Mouse (Mus musculus) spleen, postnatal 10 days (tissue): ENCODE results near the gene Gsdma3.
"Not testable (repeated sequence)": the region's sequence is repeated elsewhere in the genome, so short reads cannot be mapped to it uniquely, and the experiment has no call there.

Experiments used
- DNase-seq, 2 experiments: peaks; one replicate each; pipeline ENCODE4 v3.0.0; 2021 to 2022; ENCODE audit warnings: low spot score in 2 of 2

Gene Gsdma3

GRCm38 (mm10) chr11:98668984-98669383 is 42.8 kb downstream of the Gsdma3 start:
- no peak for DNase-seq

- no peak for DNase-seq
These were observed 45.2 kb downstream of the Gsdma3 start for GRCm38 (mm10) chr11:98671284-98671815.

GRCm38 (mm10) chr11:98671857-98672256 is 45.7 kb downstream of the Gsdma3 start:
- peak in 1 of 2 experiments; percentile 50 for DNase-seq

GRCm38 (mm10) chr11:98672482-98672881 is 46.3 kb downstream of the Gsdma3 start:
- no peak for DNase-seq

- DNase-seq: peak in 1 of 2 experiments; percentile 74
These were observed 47.0 kb downstream of the Gsdma3 start for GRCm38 (mm10) chr11:98673136-98673535.

- no peak for DNase-seq
These were observed 49.7 kb downstream of the Gsdma3 start for GRCm38 (mm10) chr11:98675829-98676363.

GRCm38 (mm10) chr11:98680023-98680422 is 53.9 kb downstream of the Gsdma3 start:
- DNase-seq: no peak

GRCm38 (mm10) chr11:98680595-98680994 is 54.4 kb downstream of the Gsdma3 start:
- DNase-seq: not testable (repeated sequence)

GRCm38 (mm10) chr11:98681186-98681585 is 55.0 kb downstream of the Gsdma3 start:
- no peak for DNase-seq

GRCm38 (mm10) chr11:98681786-98682745 is 55.9 kb downstream of the Gsdma3 start, which contains the start of gene Psmd3:
TSS of gene Psmd3 (plus strand) at chr11:98682554.
- peak; percentile 97 to 100 for DNase-seq

GRCm38 (mm10) chr11:98682811-98683210 is 56.7 kb downstream of the Gsdma3 start:
- DNase-seq: no peak

- no peak for DNase-seq
These were observed 59.5 kb downstream of the Gsdma3 start for GRCm38 (mm10) chr11:98685642-98686041.

- DNase-seq: no peak
These were observed 60.8 kb downstream of the Gsdma3 start for GRCm38 (mm10) chr11:98686976-98687375.
